Mouse (Mus musculus) left cerebral cortex, adult 9 months (tissue): ENCODE data around the gene Tnfrsf13b.
"Not testable (repeated sequence)": the region's sequence is repeated elsewhere in the genome, so short reads cannot be mapped to it uniquely, and the experiment has no call there.

Experiments
- DNase-seq, 2 experiments: peaks; one replicate each; pipeline ENCODE4 v3.0.0; 2022; ENCODE audit warnings: low spot score in 2 of 2

The Tnfrsf13b gene

DNA sequence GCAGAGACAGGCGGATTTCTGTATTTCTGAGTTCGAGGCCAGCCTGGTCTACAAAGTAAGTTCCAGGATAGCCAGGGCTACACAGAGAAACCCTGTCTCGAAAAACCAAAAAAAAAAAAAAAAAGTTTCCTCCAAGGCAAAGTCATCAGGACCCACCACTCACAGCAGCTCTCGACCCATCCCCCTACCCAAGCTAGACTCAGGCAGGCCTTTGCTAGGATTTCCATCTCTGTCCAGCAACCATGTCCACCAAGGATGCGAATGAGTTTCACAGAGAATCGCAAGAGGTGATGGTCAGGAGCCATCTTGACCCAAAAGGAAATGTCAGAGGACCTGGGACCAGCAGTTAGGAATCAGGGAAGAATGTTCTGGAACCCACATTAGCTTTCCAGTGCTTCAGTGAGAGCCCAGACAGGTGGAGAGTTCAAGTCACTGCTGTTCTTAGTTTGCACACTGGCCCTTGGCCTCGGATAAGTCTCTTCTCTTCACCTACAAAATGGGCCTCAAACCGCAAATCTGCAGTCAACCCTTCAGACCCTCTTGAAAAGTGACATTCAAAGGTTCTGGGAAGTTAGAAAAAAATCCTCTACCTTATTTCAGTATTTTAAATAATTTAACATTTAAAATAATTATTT lies 983 bp downstream of the Tnfrsf13b start:
- no peak for DNase-seq

DNA sequence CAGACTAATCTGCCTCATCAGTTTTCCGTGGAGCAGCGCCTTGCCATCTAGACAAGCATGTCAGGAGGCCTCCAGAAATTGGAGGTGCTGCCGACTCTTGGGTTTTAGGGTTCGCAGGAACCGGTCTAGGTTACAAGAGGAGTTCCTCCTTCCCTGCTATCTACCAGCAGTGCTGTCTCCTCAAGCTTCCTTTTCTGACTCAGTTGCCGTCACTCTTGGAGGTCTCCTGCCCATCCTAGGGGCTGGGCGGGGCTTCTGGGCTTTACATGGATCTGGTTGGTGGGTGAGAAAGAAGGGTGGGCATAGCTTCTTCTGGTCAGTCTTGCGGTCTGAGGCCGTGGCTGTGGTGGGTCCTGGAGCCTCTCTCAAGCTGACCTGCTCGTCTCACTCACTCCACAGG lies 2.8 kb downstream of the Tnfrsf13b start:
- DNase-seq, result no peak

DNA sequence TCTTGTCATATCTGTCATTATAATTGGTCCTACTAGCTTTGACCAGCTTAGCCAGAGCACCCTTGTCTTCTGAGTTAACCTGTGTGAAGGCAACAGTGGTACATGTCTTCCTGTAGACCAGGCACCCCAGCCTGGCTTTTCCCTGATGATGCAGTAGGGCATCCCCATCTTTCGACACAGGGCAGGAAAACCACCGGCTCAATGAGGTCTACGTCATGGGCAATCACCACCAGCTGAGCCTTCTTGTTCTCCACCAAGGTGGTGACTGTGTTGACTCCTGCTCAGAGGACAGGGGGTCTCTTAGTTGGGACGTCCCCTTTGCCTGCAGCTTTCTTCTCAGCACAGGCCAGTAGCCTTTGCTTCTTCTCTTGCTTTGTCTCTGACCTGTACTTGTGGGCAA lies 4.1 kb downstream of the Tnfrsf13b start:
- not testable (repeated sequence) for DNase-seq

DNA sequence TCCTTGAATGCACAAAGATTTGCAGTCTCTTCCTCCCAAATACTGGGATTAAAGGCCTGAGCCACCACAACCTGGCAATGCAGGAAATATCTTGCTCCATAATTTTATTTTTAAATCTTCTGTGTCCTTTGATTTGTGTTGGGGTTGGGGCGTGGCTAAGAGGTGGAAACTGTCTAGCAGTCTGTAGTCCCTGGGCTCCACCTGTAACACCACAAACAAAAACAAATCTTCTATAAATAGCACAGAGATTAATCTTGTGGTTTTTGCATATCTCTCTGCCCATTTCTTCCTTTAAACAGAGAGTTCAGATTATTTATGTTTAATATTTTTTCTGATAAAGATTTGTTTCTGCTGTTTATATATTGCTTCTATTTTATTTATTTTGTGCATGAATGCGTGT lies 6.4 kb downstream of the Tnfrsf13b start:
- DNase-seq, result no peak

DNA sequence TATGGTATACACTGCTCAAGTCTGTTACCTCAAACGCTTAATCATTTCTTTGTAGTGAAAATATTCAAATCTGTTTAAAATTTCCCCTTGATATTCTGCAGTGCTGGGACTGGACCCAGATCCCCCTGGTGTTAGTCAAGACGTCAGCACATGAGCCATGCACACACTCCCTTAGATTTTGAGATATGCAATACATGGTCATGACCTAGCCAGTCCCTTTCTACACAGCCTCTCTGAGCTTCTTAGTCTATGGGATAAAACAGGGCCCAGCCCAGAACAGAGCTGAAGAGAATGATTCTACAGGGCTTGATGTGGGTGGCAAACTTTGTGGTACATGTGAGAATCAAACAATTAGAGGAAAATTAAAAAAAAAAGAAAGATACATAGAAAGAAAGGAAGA lies 15.1 kb downstream of the Tnfrsf13b start:
- no peak for DNase-seq

DNA sequence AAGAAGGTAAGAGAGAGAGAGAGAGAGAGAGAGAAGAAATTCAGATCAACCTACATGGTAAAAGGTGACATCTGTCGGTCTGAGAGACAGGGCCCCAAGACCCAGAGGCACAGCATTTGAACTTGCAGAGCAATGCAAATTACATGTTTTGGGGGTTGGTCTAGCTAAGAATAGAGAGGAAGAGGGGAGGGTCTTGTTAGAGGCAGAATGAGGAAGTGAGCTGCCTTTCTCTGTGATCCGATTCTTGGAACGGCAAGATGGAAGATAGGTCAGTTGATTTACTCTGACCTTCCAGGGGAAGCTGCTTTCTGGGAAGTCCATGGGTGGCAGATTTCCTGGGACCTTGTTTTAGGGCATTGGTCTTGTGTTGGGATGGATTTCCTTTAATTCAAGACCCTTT lies 15.7 kb downstream of the Tnfrsf13b start:
- DNase-seq, result no peak

DNA sequence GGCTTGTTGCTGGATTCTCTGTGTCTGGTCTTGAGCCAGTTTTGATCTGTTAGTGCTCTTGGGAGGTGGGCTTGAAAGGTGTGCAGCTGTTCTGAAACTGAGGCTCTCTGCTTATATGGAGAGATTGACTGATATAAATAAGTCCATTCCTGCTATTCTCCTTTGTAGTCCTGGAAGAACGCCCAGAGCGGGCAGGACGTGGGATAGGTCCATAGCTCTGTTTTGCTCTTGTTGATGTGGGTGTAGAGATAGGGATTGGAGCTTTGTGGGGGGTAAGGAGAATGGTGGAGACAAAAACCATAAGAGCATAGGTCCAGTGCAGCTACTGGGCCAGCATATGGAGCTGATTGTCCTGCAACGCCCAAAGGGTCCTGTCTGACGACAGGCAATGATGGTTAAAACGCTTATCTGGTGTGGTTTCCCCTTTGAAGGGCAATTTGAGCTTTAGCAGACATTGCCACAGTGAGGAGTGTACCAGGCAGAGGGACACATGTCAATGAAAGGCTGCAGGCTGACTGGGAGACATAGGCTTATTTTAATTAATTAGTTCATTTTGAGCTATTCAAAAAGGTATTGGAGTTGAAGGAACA lies 16.5 kb downstream of the Tnfrsf13b start:
- DNase-seq, result no peak

DNA sequence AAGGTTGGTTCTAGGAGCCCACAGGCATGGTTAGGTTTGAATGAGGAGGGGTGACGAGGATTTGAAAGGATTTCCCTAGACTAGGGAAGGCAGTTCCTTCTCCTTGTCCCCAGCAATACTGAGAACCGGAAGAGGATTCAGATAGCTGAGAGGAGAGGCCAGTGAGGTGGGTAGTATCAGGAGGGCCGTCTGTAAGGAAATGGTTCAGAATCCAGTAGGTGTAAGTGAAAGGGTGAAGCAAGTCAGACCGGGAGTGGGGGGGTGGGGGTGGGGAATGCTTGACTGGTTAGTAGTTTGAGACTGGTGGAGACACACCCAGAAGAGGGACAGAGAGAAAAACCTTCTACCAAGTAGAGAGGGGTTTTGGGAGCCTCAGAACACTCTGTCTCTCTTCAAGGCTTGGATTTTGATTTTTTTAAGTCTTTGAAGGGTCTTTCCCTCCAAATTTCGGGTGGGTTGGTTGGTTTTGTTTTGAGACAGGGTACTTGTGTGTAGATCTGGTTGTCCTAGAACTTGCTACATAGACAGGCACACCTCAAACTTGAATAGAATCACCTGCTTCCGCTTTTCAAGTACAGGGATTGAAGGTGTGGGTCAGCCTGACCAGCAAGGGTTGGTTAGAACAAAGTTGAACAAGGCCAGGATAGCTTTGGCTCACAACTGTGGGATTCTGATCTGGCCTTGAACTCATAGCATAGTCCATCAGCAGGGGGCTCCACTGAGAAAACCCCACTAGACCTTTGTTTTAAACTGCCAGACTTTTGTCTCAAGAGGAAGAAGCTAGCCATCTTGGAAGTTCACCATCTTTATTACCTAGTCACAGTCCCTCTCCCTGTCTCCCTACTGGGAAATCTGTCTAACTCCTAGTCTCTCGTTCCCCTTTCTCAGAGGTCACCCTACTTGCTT lies 17.3 kb downstream of the Tnfrsf13b start:
- DNase-seq, result no peak

DNA sequence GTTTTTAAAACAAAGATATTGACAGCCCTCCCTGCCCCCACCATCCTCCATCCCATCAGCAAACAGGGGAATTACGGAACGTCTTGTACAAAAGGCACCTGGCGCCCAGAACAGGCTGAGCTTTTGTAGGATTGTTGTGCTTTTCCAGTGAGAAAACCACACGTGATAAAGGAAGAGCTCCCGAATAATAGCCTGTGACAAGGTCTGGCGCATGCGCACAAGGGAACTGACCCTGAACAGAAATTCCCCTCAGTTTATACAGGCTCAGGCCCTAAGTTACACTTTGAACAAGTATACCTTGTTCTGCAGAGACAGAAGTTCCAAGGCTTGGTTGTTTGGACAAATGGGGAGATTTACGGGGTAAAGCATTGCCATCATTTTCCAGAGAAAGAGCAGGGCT lies 19.0 kb downstream of the Tnfrsf13b start:
- DNase-seq, result no peak

DNA sequence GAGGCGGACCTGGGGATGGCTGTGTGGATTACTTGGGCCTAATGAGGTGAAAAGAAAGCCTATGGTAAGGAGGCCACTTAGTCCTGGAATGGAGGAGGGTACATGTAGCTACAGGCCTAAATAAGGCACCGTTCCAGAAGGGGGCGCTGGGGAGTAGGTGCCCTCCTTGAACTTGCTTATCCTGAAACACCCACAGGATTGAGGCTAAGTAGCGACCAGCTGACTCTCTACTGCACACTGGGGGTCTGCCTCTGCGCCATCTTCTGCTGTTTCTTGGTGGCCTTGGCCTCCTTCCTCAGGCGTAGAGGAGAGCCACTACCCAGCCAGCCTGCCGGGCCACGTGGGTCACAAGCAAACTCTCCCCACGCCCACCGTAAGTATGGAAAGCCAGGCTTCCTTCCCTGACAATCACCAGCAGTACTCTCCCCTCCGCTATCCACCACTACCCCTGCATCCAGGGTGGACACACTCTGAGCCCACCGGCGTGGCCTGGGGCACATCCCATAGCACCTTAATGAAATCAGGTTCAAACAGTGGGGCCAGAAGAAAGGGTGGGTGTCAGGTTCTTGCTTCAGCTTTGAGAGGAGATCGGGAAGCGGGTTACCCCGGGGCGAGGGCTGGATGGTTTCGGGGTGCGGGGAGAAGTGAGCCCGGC lies 20.2 kb downstream of the Tnfrsf13b start:
- DNase-seq, result no peak

DNA sequence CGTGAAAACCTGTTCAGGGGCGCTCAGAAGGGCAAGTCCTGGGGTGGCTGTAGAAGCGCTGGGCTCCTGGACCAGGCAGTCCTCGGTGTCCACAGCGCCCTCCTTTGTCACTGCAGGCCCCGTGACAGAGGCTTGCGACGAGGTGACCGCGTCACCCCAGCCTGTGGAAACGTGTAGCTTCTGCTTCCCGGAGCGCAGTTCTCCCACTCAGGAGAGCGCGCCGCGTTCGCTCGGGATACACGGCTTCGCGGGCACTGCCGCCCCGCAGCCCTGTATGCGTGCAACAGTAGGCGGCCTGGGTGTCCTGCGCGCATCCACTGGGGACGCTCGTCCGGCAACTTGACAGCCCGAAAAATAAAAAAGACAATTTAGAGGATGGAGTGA lies 20.7 kb downstream of the Tnfrsf13b start:
- peak in 1 of 2 experiments; percentile 34 for DNase-seq

DNA sequence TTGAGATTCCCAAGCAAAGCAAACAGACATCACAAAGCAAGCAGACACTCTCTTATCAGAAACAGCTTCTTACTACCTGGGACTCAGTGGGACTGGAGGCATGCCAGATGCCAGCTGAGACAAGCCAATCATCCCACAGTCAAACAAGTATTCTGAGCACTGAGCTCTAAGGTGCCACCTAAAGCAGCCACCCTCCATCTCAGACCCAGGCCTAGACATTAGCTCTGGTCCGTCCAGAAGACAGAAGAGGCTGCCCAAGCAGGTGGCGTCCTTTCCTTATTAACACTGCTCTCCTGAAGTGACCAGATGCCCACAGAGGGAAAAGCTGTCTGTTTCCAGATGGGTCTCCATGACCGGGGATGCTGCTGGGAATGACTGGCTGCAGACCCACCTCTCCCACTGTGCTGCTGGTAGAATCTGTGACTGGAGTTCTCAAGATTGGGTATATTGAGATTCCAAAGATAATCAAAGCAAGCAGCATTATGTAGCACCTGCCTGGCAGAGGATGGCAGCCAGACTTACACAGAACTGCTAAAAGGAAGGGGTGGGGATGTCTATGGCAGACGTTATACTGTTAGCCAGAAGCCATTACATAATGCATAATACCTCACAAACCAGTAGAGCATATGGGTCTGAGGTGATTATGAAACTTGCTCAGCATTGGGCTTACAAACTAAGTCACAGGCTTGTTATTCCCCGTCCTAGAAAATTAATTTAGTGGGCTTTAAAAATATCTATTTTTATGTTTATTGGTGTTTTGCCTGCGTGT lies 23.9 kb downstream of the Tnfrsf13b start:
- peak in 1 of 2 experiments; percentile 35 for DNase-seq

DNA sequence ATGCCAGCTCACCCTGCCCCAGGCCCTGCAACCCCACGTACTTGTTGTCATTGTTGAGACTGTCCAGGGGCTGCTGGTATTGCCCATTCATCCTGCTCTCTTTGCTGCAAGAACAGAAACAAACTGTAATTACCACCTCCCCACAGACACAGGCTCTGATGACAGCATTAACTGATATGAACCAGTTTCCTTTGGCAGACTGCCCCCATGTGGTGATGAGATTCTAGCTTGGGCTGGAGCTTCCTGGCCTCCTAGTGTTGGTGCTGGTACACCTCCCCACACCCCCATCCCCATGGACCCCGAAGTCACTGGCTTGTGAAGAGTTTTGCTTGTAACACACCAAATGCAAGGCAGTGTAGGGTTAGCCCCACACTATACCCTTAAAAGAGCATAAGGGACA lies 29.2 kb downstream of the Tnfrsf13b start:
- peak in 1 of 2 experiments; percentile 39 for DNase-seq

DNA sequence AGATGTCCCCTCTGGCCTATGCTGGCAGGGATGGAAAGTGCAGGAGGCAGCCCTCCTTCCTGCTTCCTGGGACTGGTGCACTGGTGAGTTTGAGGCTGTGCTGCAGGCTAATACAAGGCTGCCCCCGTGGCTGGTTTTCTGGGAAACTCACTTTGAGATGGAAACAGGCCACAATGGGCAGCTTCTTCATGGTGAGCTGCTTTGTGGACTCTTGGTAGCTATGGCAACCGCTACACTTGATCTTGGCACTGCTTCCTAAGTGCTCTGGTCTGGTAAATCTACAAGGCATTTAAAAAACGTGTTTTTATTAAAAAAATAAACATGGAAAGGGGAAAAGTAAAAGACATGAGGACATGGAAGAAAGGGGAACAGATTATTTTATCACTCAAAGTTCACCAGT lies 31.6 kb downstream of the Tnfrsf13b start:
- DNase-seq, result no peak

DNA sequence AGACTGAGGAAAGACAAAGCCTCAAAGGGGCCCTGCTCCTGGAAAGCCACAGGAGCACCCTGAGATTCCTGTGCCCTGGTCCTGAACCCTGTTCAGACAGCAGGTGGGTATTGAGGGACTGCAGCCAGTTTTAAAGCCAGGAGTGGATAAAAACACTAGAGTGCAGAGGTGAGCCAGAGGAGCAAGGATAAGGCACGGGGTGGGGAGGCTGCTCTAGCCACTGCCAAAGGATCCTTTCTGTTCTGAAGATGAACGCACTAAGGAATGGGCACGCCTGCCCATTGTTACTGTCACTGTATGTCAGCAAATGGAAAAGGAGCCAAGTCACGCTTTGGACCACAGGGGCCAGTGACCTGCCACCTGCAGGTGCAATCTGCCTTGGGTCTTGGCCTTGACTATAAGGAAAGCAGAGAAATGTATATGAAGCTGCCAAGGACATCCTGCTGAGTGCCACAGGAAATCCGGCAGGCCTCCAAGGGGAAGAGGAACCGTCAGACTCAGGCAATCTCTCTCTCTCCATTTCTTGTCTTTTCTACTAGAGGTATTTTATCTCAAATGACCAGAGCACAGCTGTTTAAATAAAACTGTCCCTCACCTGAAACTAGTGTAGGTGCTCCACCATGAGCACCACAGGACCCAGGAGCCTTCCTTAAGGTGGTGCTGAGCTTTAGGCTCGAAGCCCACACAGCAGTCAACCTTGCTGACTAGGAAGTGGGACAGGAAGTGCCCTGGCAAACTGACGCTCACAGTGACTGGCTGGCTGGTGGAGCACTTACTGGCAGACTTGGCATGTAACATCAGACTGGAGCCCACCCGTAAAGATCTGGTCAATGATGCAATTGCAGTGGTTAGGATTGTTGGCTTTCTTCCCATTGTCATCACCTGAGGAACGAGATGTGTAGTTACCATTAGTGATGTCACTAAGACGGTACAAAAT lies 33.5 kb downstream of the Tnfrsf13b start:
- no peak for DNase-seq

DNA sequence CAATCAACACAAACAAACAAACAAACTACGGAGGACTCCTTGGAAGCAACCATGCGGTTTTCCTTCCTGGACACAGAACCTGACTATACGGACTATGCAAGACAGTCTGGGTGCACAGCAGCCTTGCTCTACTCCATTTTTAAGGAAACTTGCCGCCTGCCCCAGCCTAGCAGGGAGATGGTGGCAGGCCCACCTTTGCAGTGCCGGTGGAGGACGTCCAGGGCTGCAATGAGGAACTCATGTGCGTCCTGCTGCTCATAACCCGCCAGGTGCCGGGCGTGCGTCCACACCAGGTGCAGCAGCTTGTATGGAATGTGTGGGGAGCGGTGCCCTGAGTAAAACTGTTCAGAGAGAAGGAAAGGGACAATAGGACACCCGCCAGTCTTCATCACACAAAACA lies 34.6 kb downstream of the Tnfrsf13b start:
- DNase-seq, result no peak

DNA sequence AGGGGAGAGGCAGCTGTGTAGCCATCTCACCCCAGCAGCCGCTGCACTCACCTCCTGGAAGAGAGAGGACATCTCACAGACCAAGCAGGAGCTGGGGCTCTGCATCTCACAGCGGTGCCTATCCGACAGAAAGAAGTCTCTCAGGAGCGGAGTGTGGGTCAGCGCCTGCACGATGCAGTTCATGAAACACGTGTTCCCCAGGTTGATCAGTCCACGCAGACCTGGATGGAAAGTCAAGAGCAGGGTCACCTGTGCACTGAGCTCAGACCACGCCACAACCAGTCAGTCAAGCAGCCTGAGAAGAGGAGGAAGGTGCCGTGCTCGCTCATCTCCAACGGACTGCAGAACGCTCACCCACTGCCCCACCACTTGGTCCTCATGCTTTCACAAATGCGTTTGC lies 36.2 kb downstream of the Tnfrsf13b start:
- DNase-seq, result no peak

DNA sequence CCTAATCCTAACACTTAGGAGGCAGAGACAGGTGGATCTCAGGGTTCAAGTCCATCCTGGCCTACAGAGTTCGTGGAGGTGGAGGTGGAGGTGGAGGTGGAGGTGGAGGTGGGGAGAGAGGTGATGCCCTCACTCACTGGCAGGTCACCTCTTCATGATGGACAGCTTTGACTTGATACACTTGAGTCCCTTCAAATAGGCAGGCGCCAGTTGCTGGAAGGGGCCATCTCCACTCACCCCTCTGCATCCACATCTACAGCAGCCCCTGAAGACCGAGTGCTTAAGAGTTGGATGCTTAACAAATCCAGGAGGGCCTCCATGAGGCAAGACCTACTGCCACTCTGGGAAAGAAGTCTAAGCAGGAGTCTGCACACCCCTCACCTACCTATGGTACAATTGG lies 36.8 kb downstream of the Tnfrsf13b start:
- DNase-seq, result no peak

DNA sequence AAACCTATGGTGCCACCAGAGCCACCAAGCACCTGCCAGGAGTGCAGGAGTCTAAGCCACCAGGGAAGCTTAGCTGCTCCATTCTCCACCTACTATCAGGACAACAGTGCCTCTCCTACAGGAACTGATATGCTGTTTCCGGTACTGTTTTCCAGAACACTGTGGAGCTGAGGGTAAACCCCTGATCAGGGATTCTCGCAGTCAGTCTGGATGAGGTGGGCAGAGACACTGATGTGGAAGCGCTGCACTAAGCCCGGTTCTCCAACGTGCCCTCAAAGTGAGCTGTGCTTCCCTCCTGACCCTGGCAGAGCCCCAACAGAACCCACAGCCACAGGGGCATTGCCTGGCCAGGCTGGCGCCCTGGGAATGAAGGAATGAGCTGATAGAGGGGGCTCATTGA lies 37.8 kb downstream of the Tnfrsf13b start:
- DNase-seq, result no peak

DNA sequence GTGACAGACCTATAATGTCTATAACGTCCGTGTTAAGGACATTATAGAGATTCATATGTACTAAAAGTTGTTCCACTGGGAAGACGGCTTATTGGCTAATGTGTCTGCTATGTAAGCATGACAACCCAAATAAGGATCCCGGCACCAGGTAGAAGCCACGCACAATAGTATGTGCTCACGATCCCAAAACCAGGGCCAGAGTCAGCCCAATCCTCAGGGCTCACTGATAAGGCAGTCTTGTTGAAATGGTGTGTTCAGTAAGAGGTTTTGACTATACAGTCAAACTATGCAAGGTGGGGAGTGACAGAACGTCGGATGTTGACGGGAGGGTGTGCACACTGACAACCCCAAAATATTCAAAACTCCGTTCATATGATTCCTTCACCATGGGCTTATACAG lies 38.3 kb downstream of the Tnfrsf13b start:
- DNase-seq, result no peak

DNA sequence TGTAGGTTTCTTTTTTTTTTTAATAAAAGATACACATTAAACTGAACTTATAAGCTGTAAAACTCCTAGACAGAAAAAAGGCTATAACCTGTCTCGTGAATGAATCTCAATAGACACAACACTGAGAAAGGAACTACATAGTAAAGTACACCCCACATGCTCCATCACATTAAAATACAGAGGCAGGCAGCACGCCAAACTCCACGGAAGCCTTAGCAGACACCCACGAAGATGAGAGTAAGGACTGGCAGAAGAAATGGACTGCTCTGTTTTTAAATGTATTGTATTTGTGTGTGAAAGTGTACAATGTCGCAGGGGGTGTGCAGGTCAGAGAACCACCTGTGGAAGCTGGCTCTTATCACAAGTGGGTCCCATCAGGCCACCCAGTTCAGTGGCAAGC lies 43.6 kb downstream of the Tnfrsf13b start:
- DNase-seq, result no peak
